Mouse (Mus musculus) left cerebral cortex, postnatal 36 days (tissue): ENCODE measurements around the gene Dgke. TPM values are rescaled to one million over a fixed set of nuclear protein-coding genes. Genes with fewer than 3 reads are reported as not detected.
A peak's percentile ranks its signal among the peaks of the same experiment; 100 is the strongest.
"Not testable (repeated sequence)": the region's sequence is repeated elsewhere in the genome, so short reads cannot be mapped to it uniquely, and the experiment has no call there.

Experiments used
- DNase-seq, 2 experiments: peaks; one replicate each; pipeline ENCODE4 v3.0.0; 2021 to 2022; ENCODE audit warnings: low spot score in 2 of 2, mixed read lengths in 1 of 2
- intact Hi-C: fragments of 180-260 bp; cut with DNase I; formaldehyde crosslinking; loops from one replicate; pipeline ENCODE4 v1.15.1; 2025
- total RNA-seq, 2 experiments: library from RNA; stranded (reverse); gene quantifications; 2 replicates each; pipeline ENCODE4 v1.2.3; 2021

Dgke gene
- total RNA-seq, 2 experiments from 2014 or later: 55.6 to 57.2 TPM

DNA sequence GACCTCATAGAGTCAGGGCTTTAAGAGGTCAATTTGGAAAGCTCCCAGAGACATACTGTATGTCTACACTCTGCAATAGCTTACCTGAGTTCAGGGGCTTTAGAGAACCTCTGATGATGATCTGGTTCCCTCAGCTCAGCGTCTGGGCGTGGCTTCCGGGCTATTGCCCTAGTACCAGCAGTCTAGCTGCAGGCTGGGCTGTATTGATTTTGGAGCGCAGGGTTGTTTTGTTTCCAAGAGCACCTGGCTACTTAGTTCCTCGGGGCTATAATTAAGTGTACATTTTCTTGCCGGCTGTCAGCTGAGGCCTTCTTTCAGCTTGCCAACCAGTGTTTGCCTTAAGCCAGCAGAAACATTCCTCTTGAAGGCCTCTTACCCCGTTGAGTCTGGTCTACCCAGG is 57.2 kb downstream of the Dgke start:
- DNase-seq: no peak
- intact Hi-C loops: no loop called here

- DNase-seq: no peak
- intact Hi-C loops: no loop called here
Measured at GRCm38 (mm10) chr11:89009066-89009465, 57.6 kb downstream of the Dgke start.

- intact Hi-C loops: no loop called here
- no peak for DNase-seq
Measured at GRCm38 (mm10) chr11:89007582-89007981, 59.1 kb downstream of the Dgke start.

DNA sequence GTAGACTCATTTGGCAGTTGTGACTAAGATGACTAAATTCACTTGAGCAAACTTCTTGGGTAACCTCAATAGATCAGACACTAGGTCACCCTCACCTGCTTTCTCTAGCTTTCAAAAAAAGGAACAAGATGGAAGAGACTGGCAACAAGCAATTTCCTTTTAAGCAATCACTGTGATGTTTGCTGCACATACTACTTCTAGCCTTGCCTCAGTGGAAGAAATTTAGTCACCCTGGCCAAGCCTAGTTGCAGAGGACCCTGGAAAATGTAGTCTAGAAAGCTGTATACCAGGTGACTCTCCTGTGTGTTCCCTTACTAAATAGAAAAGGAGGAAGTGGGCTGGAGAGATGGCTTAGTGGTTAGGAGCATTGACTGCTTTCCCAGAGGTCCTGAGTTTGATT is 60.2 kb downstream of the Dgke start:
- intact Hi-C loops: no loop called here
- DNase-seq: no peak

DNA sequence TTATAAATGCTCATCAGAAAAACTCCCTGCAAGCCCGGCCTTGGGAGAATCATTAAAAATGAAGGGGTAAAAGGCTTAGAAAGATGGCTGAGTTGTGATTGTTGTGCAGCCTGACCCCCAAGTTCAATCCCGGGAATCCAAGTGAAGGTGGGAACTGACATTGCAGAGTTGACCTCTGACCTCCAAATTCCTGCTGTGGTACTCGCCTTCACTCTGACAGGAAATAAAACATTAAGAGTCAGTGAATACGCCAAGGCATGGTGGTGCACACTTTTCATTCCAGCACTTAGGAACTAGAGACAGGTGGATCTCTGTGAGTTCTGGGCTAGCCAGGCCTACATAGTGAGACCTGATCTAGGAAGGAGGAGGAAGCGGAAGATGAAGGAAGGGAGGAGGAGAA is 61.2 kb downstream of the Dgke start:
- intact Hi-C loops: no loop called here
- DNase-seq: no peak

- intact Hi-C loops: loop anchor here (5.0 kb wide), 1 partner anchor 34 kb away; no protein-coding TSS in a partner anchor
- no peak for DNase-seq
Measured at GRCm38 (mm10) chr11:89003726-89004125, 62.9 kb downstream of the Dgke start.

GRCm38 (mm10) chr11:89003078-89003477 is 63.6 kb downstream of the Dgke start:
- DNase-seq: no peak
- intact Hi-C loops: loop anchor here (5.0 kb wide), 1 partner anchor 34 kb away; no protein-coding TSS in a partner anchor

DNA sequence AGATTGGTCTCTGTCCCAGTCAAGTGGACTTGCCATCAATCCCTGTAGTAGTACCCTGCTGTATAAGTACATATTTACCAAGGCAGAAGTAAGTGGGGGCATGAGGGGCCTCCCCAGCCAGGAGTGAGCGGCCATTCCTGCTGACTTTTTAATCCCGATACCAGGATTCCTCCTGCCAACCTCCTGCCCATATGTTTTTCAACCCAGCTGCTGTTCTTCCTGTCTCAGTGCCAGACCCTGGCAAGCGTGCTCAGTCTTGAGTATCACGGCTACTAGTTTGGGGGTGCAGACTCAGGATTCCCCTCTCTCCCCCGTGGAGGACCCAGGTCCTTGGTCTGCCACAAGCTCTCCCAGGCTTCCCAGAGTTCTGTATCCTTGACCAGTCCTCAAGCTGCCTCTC is 64.0 kb downstream of the Dgke start:
- DNase-seq: no peak
- intact Hi-C loops: loop anchor here (5.0 kb wide), 1 partner anchor 35 kb away; no protein-coding TSS in a partner anchor

- intact Hi-C loops: loop anchor here (5.0 kb wide), 1 partner anchor 35 kb away; no protein-coding TSS in a partner anchor
- DNase-seq: no peak
Measured at GRCm38 (mm10) chr11:89002068-89002467, 64.6 kb downstream of the Dgke start.

- no peak for DNase-seq
- intact Hi-C loops: loop anchor here (5.0 kb wide), 1 partner anchor 36 kb away; no protein-coding TSS in a partner anchor
Measured at GRCm38 (mm10) chr11:89001569-89001968, 65.1 kb downstream of the Dgke start.

DNA sequence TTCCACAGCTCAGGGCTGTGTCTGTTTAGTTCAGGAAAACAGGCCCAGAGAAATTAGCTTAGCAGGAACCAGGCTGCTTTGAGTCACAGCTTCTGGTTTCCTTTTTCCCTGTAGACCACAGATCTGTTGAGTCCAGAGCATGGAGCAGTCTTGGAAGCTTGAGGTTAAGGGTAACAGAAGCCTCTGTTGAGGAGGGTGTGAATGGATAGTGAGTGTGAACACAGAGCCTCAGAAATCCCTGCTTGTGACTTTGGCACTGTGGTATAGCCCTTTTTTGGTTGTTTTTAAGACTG is 66.2 kb downstream of the Dgke start:
- intact Hi-C loops: loop anchor here (5.0 kb wide), 1 partner anchor 37 kb away; no protein-coding TSS in a partner anchor
- no peak for DNase-seq

DNA sequence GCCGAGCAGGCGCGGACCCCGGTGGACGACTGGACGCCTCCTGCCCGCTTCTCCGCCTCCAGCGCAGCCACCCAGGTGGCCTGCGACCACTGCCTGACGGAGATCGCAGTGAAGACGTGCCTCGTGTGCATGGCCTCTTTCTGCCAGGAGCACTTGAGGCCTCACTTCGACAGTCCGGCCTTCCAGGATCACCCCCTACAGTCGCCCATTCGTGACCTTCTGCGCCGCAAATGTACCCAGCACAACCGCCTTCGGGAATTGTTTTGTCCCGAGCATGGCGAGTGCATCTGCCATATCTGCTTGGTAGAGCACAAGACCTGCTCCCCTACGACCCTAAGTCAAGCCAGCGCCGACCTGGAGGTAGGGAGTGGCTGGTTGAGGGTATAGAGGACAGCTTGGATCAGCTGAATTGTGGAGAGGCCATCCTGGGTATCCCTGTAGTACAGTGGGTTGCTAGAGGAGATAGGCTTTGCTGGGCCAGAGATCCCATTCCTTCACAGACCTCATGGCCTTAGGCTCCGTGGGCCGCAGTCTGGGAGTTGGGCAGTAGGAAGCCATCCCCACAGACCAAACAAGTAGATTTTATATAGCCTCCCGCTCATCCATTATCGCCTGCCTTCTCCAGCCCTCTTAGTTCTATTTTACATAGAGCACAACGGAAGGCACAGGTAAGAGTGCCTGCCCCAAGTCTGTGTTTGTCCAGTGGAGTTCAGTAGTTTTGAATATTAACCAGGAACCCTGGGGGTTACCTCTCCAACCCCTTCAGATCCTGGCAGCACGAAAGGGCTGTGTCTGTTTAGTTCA is 66.7 kb downstream of the Dgke start:
- intact Hi-C loops: loop anchor here (5.0 kb wide), 1 partner anchor 37 kb away; no protein-coding TSS in a partner anchor
- DNase-seq: no peak

- intact Hi-C loops: no loop called here
- DNase-seq: peak; percentile 25 to 45
Measured at GRCm38 (mm10) chr11:88998974-88999722, 67.5 kb downstream of the Dgke start, which contains the start of gene Trim25. TSS of gene Trim25 (plus strand) at chr11:88999376.

- DNase-seq: no peak
- intact Hi-C loops: no loop called here
Measured at GRCm38 (mm10) chr11:88998406-88998805, 68.2 kb downstream of the Dgke start.

DNA sequence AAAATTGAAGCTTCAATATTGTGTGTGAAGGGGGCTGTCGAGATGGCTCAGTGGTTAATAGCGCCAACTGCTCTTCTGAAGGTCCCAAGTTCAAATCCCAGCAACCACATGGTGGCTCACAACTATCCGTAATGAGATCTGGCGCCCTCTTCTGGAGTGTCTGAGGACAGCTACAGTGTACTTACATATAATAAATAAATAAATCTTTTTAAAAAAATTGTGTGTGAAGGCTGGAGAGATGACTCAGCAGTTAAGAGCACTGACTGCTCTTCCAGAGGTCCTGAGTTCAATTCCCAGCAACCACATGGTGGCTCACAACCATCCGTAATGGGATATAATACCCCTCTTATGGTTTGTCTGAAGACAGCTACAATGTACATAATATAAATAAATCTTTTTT is 69.3 kb downstream of the Dgke start:
- intact Hi-C loops, DNase-seq: not testable (repeated sequence)

GRCm38 (mm10) chr11:88996427-88996826 is 70.2 kb downstream of the Dgke start:
- no peak for DNase-seq
- intact Hi-C loops: no loop called here

DNA sequence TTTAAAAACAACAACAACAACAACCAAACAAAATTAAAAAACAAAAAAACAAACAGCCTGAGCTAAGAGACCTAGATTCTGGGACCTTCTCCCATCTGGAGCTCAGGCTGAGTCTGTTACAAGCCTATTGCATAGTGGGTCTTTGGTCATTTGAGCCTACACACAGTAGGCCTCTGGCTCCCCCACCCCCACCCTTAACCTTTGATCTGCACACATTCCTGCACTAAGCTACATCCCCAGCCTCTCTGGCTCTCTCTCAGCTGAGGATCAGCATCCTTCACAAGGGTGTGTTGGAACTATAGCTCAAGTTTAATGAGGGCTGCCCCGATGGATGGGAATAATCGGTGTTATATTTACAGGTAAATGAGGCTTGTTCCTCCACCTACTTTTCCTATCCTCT is 71.0 kb downstream of the Dgke start:
- intact Hi-C loops: no loop called here
- no peak for DNase-seq

DNA sequence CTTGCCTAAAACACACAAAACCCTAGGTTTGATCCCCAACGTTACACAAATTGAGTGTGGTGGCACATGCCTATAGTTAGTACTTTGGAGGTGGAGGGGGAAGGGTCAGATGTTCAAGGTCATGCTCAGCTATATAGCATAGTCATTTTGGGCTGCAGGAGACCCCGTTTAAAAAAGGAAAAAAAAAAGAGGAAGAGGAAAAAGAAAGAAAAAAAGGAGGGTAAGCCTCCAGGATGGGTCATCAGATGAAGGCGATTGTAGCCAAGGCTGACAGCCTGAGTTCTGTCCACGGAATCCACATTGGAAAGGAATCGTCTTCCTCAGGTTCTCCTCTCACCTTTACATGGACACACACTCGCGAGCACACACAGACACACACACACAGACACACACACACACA is 72.2 kb downstream of the Dgke start:
- intact Hi-C loops: no loop called here
- DNase-seq: no peak

GRCm38 (mm10) chr11:88993625-88994024 is 73.0 kb downstream of the Dgke start:
- DNase-seq: peak; percentile 27 to 39
- intact Hi-C loops: no loop called here

GRCm38 (mm10) chr11:88993186-88993585 is 73.5 kb downstream of the Dgke start:
- DNase-seq: no peak
- intact Hi-C loops: no loop called here

DNA sequence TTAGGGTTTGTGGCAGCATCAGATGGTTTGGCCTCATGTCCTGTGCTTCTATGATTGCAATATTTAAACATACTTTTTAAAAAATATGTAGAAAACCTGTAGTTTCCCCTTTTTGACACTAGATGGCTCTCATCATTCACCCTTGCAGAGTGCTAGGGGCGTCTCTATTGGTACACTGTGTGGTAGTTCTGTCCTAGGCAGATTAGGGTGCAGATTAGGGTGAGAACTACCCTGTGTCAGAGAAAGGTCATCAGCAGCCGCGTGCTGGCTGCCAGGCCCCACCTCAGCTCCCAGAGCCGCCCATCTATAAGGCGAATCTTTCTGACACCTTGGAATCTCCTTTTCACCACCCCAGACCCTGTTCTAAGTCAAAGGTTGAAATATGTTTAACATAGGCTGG is 77.1 kb downstream of the Dgke start:
- intact Hi-C loops: loop anchor here (5.0 kb wide), 1 partner anchor 48 kb away; no protein-coding TSS in a partner anchor
- DNase-seq: no peak
